Mouse (Mus musculus) mature B cell (primary cell): Measurements from ENCODE around the gene Ppan.

ENCODE experiments used
- in situ Hi-C: fragments of 300-500 bp; cut with MboI; formaldehyde crosslinking; loops from 2 replicates; pipeline ENCODE4 v1.14.3; 2019

The Ppan gene

GRCm38 (mm10) chr9:20887704-20888385 is at the start of gene Ppan:
Gene Ppan (plus strand): TSS chr9:20888175.
- in situ Hi-C loops: no loop called here

- in situ Hi-C loops: no loop called here
Observed at GRCm38 (mm10) chr9:20838931-20839330, 49.0 kb upstream of the Ppan start.

GRCm38 (mm10) chr9:20842211-20842610 is 45.8 kb upstream of the Ppan start:
- in situ Hi-C loops: no loop called here

DNA sequence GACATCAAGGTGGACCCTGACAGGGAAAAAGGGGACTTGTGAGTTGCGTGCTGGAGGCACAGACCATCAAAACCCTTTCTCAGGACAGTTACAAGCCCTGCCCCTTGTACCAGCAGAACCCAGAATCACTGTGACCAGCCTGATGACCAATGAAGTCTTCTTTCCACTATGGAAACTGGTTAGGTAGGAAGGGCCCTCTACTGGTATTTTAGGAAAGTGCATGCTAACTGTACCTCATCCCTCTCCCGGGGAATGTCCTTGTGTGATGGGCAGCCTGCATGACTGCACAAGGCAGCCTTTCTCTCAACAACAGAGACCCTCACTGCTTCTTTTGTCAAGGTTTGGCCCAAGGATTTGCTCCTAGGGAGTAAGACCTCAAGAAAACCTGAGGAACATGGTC is 45.3 kb upstream of the Ppan start:
- in situ Hi-C loops: no loop called here

DNA sequence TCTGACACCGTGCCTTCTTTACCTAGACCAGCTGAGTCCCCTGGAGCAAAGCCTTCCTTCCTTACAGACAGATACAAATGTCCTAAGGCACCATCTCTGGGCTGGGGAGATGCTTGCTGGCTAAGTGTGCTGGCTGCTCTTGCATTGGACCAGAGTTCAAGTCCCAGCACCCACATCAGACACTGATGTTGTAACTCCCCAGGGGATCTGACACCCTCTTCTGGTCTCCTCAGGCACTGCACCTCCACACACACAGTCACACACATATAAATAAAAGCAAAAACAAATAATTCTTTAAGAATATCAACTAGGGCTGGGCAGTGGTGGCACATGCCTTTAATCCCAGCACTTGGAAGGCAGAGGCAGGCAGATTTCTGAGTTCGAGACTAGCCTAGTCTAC is 37.8 kb upstream of the Ppan start:
- in situ Hi-C loops: no loop called here

GRCm38 (mm10) chr9:20857131-20857530 is 30.8 kb upstream of the Ppan start:
- in situ Hi-C loops: no loop called here

DNA sequence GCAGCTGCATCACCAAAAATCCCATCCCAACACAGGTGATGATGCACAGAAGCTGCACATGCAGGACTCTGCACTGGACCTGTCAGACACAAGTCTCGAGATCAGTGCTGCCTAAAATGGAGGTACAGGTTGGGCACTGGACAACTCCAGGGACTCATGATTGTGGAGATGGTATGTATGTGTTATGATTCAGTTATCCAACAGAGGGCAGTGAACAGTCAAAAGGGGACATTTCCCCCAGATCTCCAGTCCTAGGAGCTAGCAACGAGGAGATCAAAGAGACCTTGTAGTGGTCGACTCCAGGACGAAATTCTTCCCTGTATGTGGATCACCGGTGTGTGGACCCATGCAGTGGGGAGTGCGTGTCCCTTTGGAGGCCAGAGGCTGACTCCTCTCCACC is 28.0 kb upstream of the Ppan start:
- in situ Hi-C loops: no loop called here

DNA sequence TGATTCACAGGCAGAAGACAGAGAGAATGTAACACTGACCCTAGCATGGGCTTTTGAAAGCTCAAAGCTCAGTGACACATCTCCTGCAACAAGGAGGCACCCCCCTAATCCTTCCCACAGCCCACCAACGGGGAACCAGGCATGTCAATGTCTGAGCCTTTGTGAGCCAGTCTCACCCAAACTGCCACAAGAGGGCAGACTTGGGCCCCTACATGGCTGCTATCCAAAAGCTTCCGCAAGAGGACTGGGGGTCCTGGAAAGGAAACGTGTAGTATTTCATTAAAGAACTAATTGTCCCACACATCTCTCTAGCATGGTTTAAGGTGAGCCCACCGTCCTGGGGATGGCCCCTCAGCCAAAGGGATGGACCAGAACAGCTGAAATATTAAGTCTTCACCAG is 26.2 kb upstream of the Ppan start:
- in situ Hi-C loops: no loop called here

- in situ Hi-C loops: no loop called here
Observed at GRCm38 (mm10) chr9:20862225-20862624, 25.8 kb upstream of the Ppan start.

DNA sequence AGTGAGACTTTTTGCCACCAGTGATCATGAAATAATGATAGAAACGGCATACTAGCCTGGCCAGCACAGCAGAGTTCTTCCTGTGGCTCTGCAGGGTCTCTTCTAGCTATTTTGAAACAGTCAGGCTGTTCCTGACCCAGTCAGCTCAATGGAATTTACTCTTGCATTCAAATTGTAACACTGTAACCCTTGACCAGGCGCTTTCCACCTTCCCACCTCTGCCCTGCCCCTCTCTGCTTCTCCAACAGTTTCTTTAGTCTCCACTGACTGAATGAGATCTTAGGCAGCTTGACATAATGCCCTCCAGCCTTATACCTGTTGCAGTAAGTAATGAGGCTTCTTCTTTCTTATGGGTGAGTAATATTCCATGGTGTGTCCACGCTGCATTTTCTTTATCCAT is 21.1 kb upstream of the Ppan start:
- in situ Hi-C loops: no loop called here

GRCm38 (mm10) chr9:20868448-20869001 is 19.4 kb upstream of the Ppan start, which contains the start of gene A230050P20Rik:
Gene A230050P20Rik (plus strand): TSS chr9:20868642.
- in situ Hi-C loops: no loop called here

- in situ Hi-C loops: no loop called here
Observed at GRCm38 (mm10) chr9:20869246-20869645, 18.7 kb upstream of the Ppan start.

- in situ Hi-C loops: no loop called here
Observed at GRCm38 (mm10) chr9:20870211-20871173, 17.5 kb upstream of the Ppan start.

GRCm38 (mm10) chr9:20872991-20873390 is 15.0 kb upstream of the Ppan start:
- in situ Hi-C loops: no loop called here

DNA sequence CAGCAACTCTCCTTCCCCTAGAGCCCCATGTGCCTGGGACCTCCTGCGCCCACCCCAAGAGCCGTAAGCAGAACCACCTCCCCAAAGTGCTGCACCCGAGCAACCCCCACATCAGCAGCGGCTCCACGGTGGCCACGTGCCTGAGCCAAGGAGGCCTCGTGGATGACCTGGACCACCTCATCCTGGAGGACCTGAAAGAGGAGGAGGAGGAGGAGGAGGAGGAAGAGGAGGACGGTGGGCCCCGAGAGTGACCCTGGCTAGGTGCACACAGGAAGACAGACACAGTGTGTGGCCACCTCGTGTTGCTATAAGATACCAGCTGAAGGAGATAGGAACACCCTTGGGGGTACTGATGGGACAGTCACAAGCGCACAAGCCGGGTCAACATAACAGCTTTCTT is 14.5 kb upstream of the Ppan start:
- in situ Hi-C loops: no loop called here

DNA sequence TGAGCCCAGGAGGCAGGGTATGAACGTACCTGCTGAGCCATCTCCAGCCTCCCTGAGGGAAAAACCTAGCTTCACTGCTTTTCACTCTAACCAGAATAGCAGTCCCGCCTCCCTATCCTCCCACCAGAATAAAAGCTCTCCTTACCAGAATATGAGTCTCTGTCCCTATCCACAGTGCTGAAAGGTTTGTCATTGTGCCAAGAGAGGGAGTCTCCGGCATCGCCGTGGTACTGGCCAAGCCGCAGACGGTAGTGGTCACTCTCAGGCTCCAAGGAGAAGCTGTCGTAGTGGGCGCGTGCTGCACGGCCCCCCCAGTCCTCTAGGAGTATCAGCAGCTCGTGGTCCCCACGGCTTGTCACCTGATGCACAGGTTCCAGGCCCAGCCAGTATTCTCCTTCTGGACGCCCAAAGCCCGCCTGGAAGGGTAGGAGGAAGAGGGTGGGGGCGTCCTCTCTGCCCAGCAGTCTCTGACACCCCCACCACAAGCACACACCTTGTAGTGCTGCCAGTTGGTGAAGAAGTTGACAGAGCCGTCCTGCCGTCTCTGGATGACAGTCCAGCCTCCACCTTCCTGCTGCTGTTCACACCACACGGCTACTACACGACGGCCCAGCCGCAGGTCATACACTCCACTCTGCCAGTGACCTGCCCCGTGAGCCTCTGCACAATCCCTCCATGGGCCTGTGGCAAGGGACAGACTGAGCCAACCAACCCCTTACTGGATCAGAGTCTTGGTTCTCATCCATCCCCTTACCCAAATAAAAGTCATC is 12.8 kb upstream of the Ppan start:
- in situ Hi-C loops: no loop called here

DNA sequence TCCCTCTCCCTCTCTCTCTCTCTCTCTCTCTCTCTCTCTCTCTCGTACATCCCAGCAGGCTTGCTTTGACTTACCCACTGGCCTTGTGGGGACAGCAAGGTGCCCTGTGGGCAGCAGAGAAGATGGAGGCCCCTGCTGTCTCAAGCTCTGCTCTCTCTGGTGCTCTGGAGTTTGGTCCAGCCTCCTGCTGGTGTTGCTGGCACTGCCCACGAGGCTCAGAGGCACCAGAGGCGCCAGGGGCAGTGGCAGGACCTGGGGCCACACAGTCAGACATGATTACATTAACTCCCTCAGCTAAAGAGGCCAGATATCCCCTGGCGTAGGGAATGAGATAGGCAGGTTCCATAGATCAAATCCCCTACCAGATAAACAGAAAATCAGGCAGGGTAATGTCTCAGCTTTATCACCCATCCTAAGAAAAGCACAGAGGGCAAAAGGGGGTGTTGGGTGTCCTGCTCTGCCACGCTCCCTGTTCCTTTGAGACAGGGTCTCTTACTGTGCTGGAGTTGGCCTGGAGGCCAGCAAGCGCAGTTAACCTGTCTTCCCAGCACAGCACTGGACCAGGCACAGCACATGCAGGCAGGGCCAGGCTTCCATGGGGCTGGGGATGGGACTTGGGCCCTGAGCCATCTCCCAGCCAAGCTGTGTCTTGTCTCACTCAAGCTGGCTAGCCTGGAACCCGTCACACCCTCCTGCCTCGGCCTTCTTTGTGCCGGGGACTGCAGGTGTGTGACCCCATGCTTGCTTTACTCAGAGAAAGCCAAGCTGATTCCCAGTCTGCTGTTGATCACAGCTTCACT is 11.5 kb upstream of the Ppan start:
- in situ Hi-C loops: no loop called here

- in situ Hi-C loops: no loop called here
Observed at GRCm38 (mm10) chr9:20877118-20878040, 10.6 kb upstream of the Ppan start.

DNA sequence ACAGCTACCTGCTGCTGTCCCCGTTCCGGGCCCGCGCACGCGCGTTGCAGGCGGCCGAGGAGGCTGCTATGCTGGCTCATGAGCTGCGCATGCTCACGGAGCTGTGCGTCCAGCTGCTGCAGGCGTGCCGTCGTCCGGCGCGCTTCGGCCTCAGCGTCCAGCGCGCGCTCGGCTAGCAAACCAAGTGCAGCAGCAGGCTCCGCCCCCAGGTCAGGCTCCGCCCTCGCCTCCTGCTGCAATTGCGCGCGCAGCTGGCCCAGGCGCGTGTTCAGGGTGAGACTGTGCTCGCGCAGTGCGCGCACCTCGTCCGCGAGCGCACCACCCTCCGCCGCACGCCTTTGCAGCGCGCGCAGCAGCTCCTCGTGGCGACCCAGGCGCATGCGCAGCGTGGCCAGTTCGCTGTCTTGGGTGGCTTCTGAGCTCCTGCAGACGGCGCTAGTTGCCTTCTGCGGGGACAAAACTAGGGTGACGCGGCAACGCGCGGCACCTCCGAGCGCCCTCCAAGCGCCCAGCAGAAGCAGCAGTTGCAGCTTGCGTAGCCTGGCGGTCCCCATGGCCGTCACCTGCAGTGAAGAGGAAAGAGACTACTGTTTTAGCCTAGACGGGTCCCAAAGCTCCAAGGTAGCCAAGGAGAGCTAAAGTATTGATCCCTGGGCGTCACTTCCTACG is 9.8 kb upstream of the Ppan start:
- in situ Hi-C loops: no loop called here

- in situ Hi-C loops: no loop called here
Observed at GRCm38 (mm10) chr9:20878710-20879065, 9.3 kb upstream of the Ppan start.
